Mouse (Mus musculus): ENCODE measurements around the gene Shmt2. TPM values are rescaled to one million over a fixed set of nuclear protein-coding genes. Genes with fewer than 3 reads are reported as not detected.

Shmt2 gene
- total RNA-seq, 2 experiments from 2014 or later = 43.8 to 44.3 TPM

DNA sequence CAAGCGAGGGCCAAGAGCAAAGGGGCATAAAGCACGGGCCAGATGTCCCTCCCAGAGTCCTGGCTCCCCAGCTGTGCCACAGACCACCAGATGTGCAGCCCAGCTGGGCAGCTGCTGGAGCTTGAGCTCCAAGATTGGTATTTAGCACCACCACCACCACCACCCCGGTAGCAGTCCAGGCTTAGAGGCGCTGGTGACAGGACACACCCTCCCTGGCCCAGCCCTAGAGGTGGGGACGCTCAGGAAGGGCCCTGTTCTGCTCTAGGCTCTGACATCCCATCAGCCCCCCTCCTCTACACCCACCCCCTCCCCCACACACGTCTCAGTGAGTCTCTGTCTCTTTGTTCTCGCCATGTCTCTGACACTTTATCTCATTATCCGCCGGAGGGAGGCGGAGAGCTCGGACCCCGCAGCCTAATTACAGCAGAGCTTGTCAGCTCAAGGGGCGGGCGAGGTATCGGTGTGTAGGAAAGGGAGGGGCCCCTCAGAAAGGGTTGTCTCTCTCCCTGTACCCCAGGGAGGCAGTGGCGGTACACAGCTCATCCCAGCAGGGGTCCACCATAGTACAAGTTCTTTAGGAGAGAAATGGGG lies 8.6 kb downstream of the Shmt2 start:
- intact Hi-C loops (cut with DNase I) = loop anchor here (1.0 kb wide), 1 partner anchor 23 kb away; no protein-coding TSS in a partner anchor
- no peak for DNase-seq

DNA sequence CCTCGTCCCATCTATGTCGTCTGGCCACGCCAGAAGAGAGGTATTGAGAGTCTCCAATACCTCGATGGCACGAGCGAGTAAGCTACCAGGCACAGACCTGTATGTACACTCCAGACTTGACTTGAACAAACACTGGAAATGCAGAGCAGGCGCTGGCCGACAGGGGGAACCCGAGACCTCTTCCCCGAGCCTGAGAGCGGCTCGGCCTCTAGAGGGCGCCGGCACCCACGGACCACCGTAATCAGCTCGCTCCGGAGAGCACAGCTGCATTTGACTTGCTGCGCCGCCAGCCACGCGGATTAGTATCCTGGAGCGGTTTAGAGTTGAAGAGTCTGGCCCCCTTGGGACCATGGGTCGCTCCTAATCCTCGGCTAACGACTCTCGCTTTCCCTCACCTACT lies 9.4 kb downstream of the Shmt2 start:
- intact Hi-C loops (cut with DNase I) = loop anchor here (1.0 kb wide), 1 partner anchor 23 kb away; no protein-coding TSS in a partner anchor
- peak; percentile 97 for DNase-seq

DNA sequence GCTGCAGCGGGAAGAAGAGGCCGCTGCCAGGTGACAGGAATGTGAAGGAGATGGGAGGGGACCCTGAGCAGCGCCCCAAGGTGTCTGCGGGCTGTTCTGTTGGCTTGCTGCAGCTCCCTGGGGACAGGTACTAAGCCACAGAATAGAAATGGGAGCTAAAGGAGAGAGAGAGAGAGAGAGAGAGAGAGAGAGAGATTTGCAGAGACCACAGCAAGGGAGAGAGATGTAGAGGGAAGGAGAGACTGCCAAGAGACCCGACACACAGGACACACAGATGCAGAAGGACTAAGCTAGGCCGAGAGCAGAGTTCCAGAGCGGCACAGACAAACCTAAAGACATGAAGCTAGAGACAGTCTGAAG lies 10.0 kb downstream of the Shmt2 start:
- DNase-seq = no peak
- intact Hi-C loops (cut with DNase I) = no loop called here

DNA sequence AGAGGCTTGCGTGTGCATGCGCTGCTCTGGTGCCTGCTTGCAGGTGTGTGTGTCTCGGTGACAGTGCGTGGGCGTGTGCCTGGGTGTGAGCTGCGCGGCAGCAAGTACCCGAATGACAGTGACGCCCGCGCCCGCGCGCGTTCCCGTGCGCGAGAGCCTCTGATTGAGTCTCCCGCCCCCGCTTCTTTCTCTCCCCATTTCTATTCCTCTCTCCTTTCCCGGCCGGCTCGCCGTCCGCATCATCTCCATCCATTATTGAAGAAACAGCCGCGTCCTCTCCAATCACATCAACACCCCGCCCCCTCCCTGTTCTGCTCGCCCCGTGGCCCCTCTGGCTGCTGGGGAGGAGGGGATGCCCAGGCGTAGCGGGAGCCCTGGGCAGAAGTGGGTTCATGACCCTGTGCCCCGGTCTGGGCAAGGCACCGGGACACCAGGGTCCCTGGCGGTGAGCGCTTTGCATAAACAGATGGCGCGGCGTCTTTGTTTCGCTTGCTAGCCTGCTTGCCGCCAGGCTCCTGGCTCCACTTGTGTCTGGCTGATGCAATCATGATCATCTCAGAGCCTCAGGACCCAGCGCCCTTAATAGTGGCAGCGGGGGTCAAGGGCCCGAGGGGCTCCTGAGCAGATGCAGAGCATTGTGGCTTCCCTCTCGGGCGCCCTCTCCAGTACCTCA lies 10.5 kb downstream of the Shmt2 start:
- DNase-seq = peak; percentile 24 to 49
- intact Hi-C loops (cut with DNase I) = no loop called here

DNA sequence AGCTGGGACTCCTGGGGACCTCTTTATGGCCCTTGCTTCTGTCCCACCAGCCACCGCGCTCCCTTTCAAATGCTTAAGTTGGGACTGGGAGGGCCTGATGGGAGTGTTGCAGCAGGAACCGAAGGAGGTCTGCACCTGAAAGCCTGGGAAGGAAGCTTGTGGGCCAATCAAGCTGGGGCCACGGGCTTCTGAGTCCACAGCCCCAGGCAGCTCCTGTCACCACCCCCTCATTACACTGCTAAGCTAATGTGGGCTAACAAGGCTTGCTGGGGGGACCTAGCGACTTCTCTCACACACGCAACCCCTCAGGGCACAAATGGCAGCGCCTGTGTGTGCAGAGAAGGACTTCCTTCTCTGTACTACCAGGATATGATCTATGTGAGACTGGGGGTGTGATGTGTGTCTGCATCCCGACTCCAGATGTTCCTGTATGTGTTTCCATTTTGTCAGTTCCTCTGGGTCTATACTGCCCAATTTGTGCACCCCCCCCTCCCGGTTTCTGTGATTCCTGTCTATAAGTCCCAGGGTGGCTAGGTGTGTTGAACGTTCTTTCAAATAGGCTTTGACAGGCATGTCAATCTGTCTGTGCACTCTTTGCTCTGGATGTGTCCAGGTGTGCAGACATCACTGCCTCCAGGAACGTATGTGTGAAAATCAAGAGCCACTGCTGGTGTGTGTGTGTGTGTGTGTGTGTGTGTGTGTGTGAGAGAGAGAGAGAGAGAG lies 11.2 kb downstream of the Shmt2 start:
- intact Hi-C loops (cut with DNase I) = no loop called here

DNA sequence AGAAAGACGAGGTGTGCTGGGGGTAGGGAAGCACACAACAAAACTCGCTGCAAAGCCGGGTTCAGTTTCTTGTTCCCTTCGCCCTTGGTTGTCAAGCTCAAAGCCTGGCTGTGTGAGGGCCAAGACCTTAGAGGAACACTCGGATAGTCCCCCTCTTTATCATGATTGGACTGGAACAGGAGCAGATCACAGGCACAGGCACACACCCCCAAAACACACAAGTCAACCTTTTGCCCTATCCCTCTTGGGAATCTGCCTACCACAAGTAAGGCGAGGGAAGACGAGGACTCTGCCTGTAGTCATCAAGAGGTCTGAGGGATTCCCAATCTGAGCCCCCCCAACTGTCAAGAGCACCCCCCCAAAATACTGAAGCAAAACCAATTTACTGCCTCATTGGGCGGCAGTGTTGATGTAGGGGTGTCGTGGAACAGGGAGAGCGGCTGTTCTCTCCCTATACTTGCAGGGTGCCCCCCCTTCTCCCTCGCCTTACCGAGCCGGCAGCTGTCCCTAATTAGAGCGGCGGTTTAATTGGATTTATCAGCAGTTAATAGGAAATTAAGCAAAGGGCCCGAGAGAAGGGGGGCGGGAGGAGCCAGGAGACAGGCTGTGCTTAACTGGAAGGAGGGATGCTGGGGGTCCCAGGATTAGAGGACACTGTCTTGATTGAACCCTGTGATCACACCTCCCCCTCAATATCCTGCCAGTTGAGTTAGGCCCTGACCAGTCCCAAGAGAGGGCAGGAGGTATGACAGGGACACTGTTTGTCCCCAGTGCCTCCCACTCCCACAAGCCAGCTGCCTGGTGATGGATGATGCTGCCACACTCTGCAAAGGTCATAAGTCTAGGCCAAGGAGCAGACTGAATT lies 12.2 kb downstream of the Shmt2 start:
- intact Hi-C loops (cut with DNase I) = loop anchor here (1.0 kb wide), 1 partner anchor 26 kb away; no protein-coding TSS in a partner anchor
- no peak for DNase-seq

More for the DNA sequence above, 11.2 kb downstream of the Shmt2 start:
- DNase-seq = no peak

- peak; percentile 84 for DNase-seq
- intact Hi-C loops (cut with DNase I) = loop anchor here (1.0 kb wide), 1 partner anchor 27 kb away; no protein-coding TSS in a partner anchor
Observed at GRCm38 (mm10) chr10:127509051-127509836, 13.0 kb downstream of the Shmt2 start.

- intact Hi-C loops (cut with DNase I) = no loop called here
- peak; percentile 56 to 73 for DNase-seq
Observed at GRCm38 (mm10) chr10:127508239-127508638, 14.0 kb downstream of the Shmt2 start.

DNA sequence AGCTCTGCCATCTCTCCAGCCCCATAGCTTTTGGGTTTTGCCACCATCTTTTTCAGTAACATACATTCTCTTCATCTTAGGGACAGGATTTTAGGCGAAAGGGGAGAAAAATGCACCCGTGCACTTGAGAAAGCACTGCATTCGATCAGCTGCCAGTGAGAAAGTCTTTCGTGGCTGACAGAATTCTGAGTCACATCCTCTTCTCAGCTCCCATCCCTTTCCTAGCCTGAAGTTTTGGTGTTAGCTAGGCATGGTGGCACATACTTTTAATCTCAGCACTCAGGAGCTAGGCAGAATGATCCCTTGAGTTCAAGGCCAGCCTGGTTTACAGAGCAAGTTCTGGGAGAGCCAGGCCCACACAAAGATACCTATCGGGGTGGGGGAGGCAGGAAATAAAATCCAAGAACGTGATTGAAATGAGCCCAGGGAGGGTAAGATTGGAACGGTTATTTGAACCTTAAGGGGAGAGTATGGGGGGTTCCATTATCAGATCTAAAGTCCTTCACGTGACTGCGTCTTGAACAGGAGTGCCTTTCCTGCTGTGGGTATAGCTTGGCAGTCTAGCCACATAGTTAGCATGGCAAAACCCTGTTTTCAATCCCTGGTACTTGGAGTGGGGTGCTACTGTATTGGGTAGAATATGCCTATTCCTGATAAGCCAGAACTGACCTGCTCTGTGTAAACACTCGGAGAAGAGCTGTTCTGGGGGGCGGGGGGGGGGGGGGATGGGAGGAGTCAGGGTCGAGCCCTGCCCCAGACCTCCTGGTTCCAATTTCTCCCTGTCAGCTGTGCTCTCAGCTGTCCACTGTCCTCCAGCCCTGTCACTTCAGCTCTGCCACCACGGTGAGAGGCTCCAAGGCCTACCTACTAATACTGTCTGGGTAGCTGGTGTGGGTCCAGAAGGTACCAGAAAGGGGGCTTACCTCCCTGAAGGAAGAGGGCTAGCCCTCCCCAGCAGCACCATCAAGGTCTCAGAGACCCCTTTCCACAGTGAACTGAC lies 21.1 kb downstream of the Shmt2 start, which contains the start of gene Stac3:
Gene Stac3, plus strand, starts transcription at position 793 of the 1,000 bp plus-strand sequence.
- intact Hi-C loops (cut with DNase I) = no loop called here
- no peak for DNase-seq

GRCm38 (mm10) chr10:127500042-127500441 lies 22.2 kb downstream of the Shmt2 start:
- intact Hi-C loops (cut with DNase I) = no loop called here
- DNase-seq = no peak

GRCm38 (mm10) chr10:127499516-127499915 lies 22.7 kb downstream of the Shmt2 start:
- no peak for DNase-seq
- intact Hi-C loops (cut with DNase I) = no loop called here

DNA sequence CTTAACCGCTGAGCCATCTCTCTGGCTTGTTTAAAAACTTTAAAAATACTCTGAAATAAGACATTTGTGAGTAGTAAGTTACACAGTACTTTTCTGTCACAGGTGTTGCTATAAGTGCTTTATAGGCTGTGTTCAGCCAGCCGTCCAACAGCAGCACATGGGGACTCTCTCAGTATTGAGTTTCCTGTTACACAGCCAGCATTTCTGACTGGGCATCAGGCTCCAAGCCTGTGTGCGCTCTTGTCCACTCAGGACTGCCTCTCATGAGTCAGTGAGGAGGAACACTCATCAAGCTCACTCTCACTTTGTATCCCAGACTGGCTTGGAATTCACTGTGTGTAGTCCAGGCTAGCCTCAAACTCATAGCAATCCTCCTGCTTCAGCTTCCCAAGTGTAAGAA lies 26.1 kb downstream of the Shmt2 start:
- intact Hi-C loops (cut with DNase I) = no loop called here
- DNase-seq = no peak

DNA sequence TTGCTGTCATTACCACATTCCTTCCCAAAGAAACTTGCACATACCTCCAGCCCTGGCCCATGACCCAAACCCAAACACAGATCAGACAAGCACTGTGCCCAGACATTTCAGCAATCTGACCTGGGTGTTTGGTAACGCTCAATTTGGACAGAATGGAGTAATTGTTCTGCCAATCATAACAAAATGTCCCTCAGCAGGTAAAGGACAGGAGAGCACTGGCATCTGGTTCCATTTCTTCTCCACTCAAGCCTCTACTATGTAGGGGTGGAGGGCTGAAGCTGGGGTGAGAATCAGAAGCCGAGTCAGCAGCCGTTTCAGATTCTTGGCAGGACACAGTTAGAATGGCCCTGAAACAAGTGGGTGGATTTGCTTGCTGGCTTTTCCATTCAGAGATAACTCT lies 30.1 kb downstream of the Shmt2 start:
- intact Hi-C loops (cut with DNase I) = no loop called here
- no peak for DNase-seq

- intact Hi-C loops (cut with DNase I) = no loop called here
- no peak for DNase-seq
Observed at GRCm38 (mm10) chr10:127491128-127491512, 31.1 kb downstream of the Shmt2 start.

- intact Hi-C loops (cut with DNase I) = no loop called here
- DNase-seq = no peak
Observed at GRCm38 (mm10) chr10:127490160-127491127, 31.8 kb downstream of the Shmt2 start.

DNA sequence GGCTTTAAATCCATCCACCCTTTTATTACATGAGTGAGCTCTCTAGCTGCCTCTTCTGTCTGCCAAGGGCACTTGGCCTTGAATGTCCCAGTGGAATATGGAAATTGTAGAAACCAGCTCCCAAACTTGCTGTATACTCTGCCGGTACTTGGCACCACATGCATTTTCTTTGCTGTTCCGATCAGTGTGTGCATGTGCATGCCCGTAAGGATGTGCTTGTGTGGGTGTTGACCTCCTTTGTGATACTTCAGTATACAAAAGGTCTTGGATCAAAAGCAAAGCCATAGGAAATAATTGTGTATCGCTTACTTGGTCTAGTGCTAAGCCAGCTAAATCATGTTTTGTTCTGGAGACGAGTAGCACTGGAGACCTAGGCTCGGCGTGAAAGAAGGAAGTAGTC lies 33.4 kb downstream of the Shmt2 start:
- intact Hi-C loops (cut with DNase I) = no loop called here

DNA sequence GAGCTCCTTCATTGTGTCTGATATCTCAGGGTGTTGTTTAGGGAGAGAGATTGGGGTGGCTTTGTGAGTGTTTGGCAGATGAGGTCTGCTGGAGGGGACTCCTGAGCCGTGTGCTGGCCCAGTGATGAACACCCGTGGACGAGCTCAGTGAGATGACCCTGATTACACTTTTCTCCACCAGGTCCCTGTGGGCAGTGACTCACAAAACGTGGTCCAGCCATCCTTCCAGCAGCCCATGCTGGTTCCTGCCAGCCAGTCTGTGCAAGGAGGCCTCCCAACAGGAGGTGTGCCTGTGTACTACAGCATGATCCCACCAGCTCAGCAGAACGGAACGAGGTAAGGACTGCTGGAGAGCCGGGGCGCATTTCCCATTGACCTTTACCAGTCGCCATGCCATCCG lies 37.0 kb downstream of the Shmt2 start:
- no peak for DNase-seq
- intact Hi-C loops (cut with DNase I) = no loop called here

More for the DNA sequence above, 33.4 kb downstream of the Shmt2 start:
- no peak for DNase-seq
